Mouse (Mus musculus) embryonic facial prominence, embryonic 12.5 days (tissue): ENCODE measurements around the gene Tnfsf18. TPM values are rescaled to one million over a fixed set of nuclear protein-coding genes. Genes with fewer than 3 reads are reported as not detected.

Experiments used
- ATAC-seq: fragments of 200-750 bp; cut with Nextera tagmentation; 2 replicates; pipeline ENCODE4 v1.8.0; 2017; ENCODE audit not compliant: insufficient number of reproducible peaks, insufficient read depth, low FRiP score, low TSS enrichment
- H3K27ac ChIP-seq: fragments of 300-500 bp; sonication (generic); 2 replicates; pipeline ENCODE4 v1.5.1; 2016; ENCODE audit warnings: mild to moderate bottlenecking
- H3K27me3 ChIP-seq: fragments of 300-500 bp; sonication (generic); 2 replicates; pipeline ENCODE4 v1.6.1; 2016; ENCODE audit warnings: mild to moderate bottlenecking, moderate library complexity
- H3K36me3 ChIP-seq: fragments of 300-500 bp; sonication (generic); 2 replicates; pipeline ENCODE4 v1.6.1; 2016; ENCODE audit warnings: mild to moderate bottlenecking
- H3K4me1 ChIP-seq: fragments of 300-500 bp; sonication (generic); 2 replicates; pipeline ENCODE4 v1.6.1; 2016
- H3K4me2 ChIP-seq: fragments of 300-500 bp; sonication (generic); replicated peaks from 2 replicates; pipeline ENCODE4 v1.6.1; 2016; ENCODE audit warnings: mild to moderate bottlenecking, moderate library complexity
- H3K4me3 ChIP-seq: fragments of 300-500 bp; sonication (generic); 2 replicates; pipeline ENCODE4 v1.5.1; 2016; ENCODE audit warnings: mild to moderate bottlenecking
- H3K9ac ChIP-seq: fragments of 300-500 bp; sonication (generic); 2 replicates; pipeline ENCODE4 v1.6.1; 2016; ENCODE audit warnings: mild to moderate bottlenecking, moderate library complexity
- H3K9me3 ChIP-seq: fragments of 300-500 bp; sonication (generic); 2 replicates; pipeline ENCODE4 v1.6.1; 2016; ENCODE audit warnings: mild to moderate bottlenecking, moderate library complexity
- WGBS: fragments of 180-500 bp; shearing (Covaris S2); methylation state at CpG from one replicate; pipeline ENCODE4 v1.1.7; 2016; 5-methylcytosine and 5-hydroxymethylcytosine counted together
- polyA plus RNA-seq: library from polyadenylated mRNA; unstranded; fragments of >200 nt; fragmentation: Nextera tagmentation; extraction: Ambion mirVana; gene quantifications from 2 replicates; pipeline ENCODE4 v1.2.1, GENCODE M21; 2016

Gene Tnfsf18
- not detected in 2 replicates for polyA plus RNA-seq

DNA sequence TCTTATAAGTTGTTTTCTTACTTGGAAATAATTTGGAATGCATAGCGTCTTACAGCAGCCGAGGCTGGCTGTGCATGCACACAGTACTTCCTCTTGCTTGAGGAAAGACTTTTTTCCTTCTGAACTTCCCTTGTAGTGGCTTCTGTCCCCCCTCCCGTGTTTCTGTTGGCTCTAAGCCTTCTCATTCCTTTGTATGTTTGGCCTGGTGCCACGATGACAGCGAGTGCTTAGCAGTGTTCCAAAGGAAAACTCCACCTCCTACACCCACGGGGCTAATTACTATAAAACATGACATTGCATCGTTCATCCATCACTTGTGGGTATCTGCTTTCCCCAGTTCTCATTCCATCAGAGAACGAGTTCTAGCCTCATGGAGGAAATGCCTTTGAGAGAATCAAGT is at the start of gene Tnfsf18:
TSS of gene Tnfsf18 (plus strand) at position 313 of the 400 bp plus-strand sequence.
- ATAC-seq, result no peak
- H3K9ac ChIP-seq, result no peak within 1 kb of the TSS
- no peaks in the 10 kb centered on the region for H3K4me1 ChIP-seq
- no peaks in the 10 kb centered on the region for H3K27me3 ChIP-seq
- 54% methylated on average over 8 of the region's 8 CpGs for WGBS
- H3K27ac ChIP-seq, result no peak within 1 kb of the TSS
- no peak within 1 kb of the TSS for H3K4me2 ChIP-seq
- H3K4me3 ChIP-seq, result no peak within 1 kb of the TSS
- no peaks in the 10 kb centered on the region for H3K9me3 ChIP-seq
- no peaks in the 10 kb centered on the region for H3K36me3 ChIP-seq

DNA sequence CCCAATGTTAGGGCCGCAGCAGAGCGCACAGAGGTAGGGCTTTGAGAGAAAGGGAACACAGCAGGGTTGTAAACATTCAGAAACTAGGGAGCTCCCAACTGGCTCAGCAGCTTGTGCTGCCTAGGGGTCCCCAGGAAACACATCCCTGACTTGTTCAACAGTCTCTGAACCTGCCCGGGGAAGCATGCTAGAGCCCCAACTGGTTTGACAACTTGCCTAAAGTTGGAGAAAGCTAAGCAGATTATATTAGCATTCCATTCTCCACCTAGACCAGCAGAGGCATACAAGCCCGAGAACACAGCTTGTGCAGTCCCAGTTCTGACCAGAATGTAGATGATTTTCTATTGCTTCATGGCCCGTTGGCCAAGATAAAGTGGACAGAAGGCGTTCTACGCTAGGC is 49.6 kb upstream of the Tnfsf18 start:
- Histone ChIP-seq H3K4me3 (no peak overlapping the region), H3K9me3 (no peaks in the 10 kb centered on the region), H3K4me1 (no peaks in the 10 kb centered on the region), H3K9ac (no peak overlapping the region), H3K27ac (no peak overlapping the region), H3K4me2 (no peak overlapping the region), H3K27me3 (no peaks in the 10 kb centered on the region), H3K36me3 (no peaks in the 10 kb centered on the region)
- ATAC-seq, result peak; percentile 82
- WGBS, result 74% methylated on average over 7 of the region's 7 CpGs

DNA sequence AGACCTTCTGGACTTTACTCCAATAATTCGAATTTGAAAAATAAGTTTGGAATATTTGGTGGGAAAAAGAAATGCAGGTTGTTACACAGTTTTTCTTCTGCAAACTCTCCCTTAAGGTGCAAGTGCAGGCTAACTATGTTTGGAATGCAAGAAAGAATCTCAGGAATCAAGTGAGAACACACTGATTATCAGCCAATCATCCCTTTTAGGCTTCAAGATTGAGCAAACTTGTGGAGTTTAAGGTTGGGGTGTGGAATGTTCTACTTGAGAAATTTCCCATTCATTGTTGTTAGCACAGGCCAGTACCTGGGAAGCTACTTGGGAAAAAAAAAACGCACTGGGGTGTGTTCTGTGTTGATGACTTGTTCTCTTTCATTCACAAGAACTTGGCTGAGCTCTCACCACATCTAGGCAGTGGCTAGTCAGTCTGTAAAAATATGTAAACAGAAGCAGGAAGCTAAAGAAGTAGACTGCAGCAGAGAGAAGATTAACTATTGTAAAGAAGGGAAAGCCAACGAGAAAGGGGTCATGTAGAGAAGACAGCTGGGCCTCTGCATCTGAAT is 42.7 kb upstream of the Tnfsf18 start:
- H3K9me3 ChIP-seq, result no peaks in the 10 kb centered on the region
- no peak overlapping the region for H3K4me2 ChIP-seq
- no peak overlapping the region for H3K27ac ChIP-seq
- H3K4me1 ChIP-seq, result no peaks in the 10 kb centered on the region
- no peaks in the 10 kb centered on the region for H3K36me3 ChIP-seq
- no peaks in the 10 kb centered on the region for H3K27me3 ChIP-seq
- H3K9ac ChIP-seq, result no peak overlapping the region
- no peak overlapping the region for H3K4me3 ChIP-seq
- ATAC-seq, result no peak
- WGBS, result 47% methylated on average over 3 of the region's 3 CpGs

DNA sequence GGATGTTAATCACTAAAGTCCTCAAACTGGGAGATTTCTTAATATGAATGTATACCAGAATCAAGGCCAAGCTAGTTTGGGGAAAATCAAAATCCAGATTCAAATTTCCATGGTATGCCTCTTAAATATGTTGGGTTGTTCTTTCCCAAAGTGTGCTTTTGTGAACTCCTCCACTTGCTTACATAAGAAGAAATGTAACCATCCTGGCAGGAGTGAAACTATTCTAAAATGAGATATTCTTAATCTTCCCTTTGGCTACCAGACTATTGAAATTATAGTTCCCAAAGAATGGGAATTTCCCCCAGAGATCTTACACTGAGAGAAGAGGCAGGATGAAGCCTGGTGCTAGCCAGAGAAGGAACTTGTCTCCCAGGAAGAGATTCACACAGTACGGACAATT is 42.2 kb upstream of the Tnfsf18 start:
- no peak overlapping the region for H3K4me3 ChIP-seq
- H3K9me3 ChIP-seq, result no peaks in the 10 kb centered on the region
- WGBS, result 91% methylated on average over 1 of the region's 1 CpGs
- no peaks in the 10 kb centered on the region for H3K36me3 ChIP-seq
- no peak overlapping the region for H3K27ac ChIP-seq
- no peak overlapping the region for H3K4me2 ChIP-seq
- no peaks in the 10 kb centered on the region for H3K4me1 ChIP-seq
- no peaks in the 10 kb centered on the region for H3K27me3 ChIP-seq
- H3K9ac ChIP-seq, result no peak overlapping the region
- ATAC-seq, result no peak

DNA sequence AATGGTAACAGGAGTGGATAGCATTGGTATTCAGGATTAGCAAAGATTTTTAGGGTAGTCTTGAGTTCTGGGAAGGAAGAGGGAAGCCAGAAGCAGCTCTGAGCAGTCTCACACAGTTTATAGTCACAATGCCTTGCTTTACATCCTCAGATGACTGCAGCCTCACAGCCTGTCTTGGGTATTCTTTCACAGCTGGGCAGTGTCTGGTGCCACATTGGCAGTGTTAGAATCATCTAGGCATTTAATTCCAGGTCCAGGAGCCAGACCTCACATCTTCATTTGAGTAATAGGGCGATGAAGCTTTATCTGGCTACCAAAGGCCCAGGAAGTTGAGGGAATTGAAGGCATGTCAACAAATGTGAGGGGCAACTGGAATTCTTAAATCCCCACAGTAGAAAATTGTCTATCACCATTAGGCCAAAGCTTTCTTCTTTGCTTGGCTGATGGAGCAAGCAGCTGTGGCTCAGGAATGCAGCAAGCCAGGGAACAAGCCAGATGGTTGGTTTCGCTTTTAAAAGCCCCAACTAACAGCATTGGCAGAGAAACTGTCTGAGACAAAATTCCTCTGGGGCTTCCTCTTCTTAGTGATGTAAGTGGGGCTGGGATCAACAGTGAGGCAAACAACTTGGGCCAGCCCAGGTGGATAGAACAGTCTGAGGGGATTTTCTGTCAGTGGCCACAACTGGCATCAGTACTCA is 30.9 kb upstream of the Tnfsf18 start:
- WGBS, result 54% methylated on average over 2 of the region's 2 CpGs
- H3K27me3 ChIP-seq, result no peaks in the 10 kb centered on the region
- H3K36me3 ChIP-seq, result no peaks in the 10 kb centered on the region
- no peak for ATAC-seq
- no peak overlapping the region for H3K9ac ChIP-seq
- H3K4me3 ChIP-seq, result no peak overlapping the region
- no peaks in the 10 kb centered on the region for H3K9me3 ChIP-seq
- no peak overlapping the region for H3K4me2 ChIP-seq
- peak overlapping the region; percentile 41; the same call in 1 of the 2 replicates for H3K27ac ChIP-seq
- H3K4me1 ChIP-seq, result peaks cover 5% of the 10 kb centered on the region; the same call in 1 of the 2 replicates

DNA sequence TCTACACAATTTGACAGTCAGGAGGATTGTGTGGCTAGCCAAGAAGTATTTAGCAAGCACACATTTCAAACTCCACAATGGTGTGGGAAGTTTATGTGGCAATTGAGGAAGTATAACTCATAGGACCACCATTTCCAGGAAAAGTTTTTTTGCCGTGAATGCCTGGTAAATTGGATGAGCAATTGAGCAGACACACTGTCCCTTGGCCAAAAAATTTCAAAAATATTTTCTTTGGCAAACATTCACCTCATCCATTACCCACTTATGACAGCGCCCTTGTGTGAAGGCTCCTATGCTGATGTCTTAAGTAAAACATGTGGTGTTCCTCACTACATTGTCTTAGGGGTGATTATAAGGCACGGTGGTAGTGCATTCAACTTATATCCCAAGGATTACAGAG is 17.2 kb upstream of the Tnfsf18 start:
- Histone ChIP-seq H3K4me2 (no peak overlapping the region), H3K36me3 (no peaks in the 10 kb centered on the region), H3K27me3 (no peaks in the 10 kb centered on the region), H3K27ac (no peak overlapping the region), H3K4me1 (no peaks in the 10 kb centered on the region), H3K9me3 (no peaks in the 10 kb centered on the region), H3K9ac (no peak overlapping the region), H3K4me3 (no peak overlapping the region)
- ATAC-seq, result no peak
- 82% methylated on average over 3 of the region's 3 CpGs for WGBS

DNA sequence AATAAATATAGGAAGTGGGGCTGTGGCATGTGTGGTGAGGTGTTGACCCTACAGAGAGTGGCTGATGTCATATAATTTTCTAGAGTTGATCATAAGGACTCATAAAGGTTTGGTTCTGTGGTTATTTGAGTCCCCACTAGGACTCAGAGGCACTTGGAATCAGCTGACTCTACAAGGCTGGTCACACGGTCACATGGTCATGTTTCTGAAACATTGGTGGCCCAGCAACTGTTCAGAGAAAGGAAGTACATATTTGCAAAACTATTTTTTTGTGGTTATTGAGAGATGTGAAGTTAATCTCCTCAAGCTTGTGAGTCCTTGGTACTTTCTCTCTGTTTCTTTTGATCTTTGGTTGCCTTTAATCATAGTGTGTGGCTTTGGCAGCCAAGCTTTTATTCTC is 14.6 kb upstream of the Tnfsf18 start:
- no peak overlapping the region for H3K4me3 ChIP-seq
- no peaks in the 10 kb centered on the region for H3K27me3 ChIP-seq
- H3K36me3 ChIP-seq, result no peaks in the 10 kb centered on the region
- H3K4me2 ChIP-seq, result no peak overlapping the region
- no peaks in the 10 kb centered on the region for H3K9me3 ChIP-seq
- no peak for ATAC-seq
- H3K27ac ChIP-seq, result no peak overlapping the region
- no peaks in the 10 kb centered on the region for H3K4me1 ChIP-seq
- no peak overlapping the region for H3K9ac ChIP-seq
- WGBS, result 81% methylated on average over 1 of the region's 1 CpGs

DNA sequence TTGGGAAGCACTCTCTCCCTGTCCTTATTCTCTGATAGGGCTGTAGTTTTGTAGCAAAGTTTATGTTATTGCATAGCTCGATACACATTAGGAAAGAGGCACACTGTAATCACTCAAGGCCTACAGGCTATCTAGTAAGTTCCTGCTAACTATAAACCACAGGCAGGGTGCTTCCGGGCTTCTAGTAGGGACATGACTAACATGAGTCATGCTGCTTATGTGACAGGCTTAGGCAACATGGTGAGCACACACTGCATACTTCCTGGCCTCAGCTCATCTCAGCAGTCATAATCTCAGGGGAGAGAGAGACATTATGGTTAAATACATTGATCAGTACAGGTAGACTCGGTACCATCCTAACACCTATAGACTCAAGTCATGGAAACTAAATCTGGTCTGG is 12.2 kb upstream of the Tnfsf18 start:
- Histone ChIP-seq H3K9me3 (no peaks in the 10 kb centered on the region), H3K4me3 (no peak overlapping the region), H3K27ac (no peak overlapping the region), H3K27me3 (no peaks in the 10 kb centered on the region), H3K36me3 (no peaks in the 10 kb centered on the region), H3K9ac (no peak overlapping the region), H3K4me2 (no peak overlapping the region), H3K4me1 (no peaks in the 10 kb centered on the region)
- ATAC-seq, result no peak
- WGBS, result 88% methylated on average over 3 of the region's 3 CpGs

DNA sequence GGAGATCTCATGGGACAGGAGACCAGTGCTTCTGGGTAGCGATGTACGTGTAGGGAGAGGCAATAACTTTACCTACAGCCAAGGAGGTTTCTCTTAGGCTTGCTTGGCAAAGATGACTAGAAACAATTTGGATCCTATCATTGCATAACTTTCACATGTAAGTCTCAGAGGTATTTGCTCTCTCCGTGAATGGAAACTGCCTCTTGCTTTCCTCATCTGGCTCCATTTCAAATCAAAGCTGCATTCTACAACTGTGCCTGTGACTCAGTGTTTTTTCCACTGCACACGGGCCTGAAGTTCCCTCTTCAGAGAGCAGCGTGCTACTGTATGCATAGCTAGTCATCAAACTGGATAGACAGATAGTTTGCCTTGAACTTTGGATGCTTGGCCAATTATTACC is 7.4 kb upstream of the Tnfsf18 start:
- H3K36me3 ChIP-seq, result no peaks in the 10 kb centered on the region
- WGBS, result 87% methylated on average over 5 of the region's 5 CpGs

DNA sequence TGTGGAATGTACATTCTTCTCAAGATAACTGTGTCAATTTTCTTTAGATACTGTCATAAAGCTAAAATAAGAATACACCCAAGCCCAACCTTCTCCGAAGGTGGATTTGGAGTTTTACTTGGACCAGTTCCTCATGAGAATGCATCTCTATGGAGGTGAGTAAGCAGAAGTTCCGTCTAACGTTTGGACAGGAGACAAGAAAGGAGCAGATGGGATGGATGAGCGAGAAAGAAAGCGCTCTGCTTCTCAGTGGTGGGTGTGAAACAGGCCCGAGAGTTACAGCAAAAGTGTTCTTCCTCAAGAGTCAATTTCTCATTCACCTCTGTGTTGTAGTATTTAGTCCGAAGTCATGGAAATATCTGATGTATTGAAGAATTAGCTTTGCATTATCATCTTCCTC is 2.7 kb upstream of the Tnfsf18 start:
- Histone ChIP-seq H3K9me3 (no peaks in the 10 kb centered on the region), H3K4me1 (no peaks in the 10 kb centered on the region), H3K36me3 (no peaks in the 10 kb centered on the region), H3K4me3 (no peak overlapping the region), H3K27ac (no peak overlapping the region), H3K4me2 (no peak overlapping the region), H3K27me3 (no peaks in the 10 kb centered on the region), H3K9ac (no peak overlapping the region)
- 87% methylated on average over 7 of the region's 7 CpGs for WGBS
- ATAC-seq, result no peak

More for the DNA sequence above, 7.4 kb upstream of the Tnfsf18 start:
- Histone ChIP-seq H3K9ac (no peak overlapping the region), H3K4me2 (no peak overlapping the region), H3K4me3 (no peak overlapping the region), H3K27me3 (no peaks in the 10 kb centered on the region), H3K9me3 (no peaks in the 10 kb centered on the region), H3K4me1 (no peaks in the 10 kb centered on the region), H3K27ac (no peak overlapping the region)
- no peak for ATAC-seq

DNA sequence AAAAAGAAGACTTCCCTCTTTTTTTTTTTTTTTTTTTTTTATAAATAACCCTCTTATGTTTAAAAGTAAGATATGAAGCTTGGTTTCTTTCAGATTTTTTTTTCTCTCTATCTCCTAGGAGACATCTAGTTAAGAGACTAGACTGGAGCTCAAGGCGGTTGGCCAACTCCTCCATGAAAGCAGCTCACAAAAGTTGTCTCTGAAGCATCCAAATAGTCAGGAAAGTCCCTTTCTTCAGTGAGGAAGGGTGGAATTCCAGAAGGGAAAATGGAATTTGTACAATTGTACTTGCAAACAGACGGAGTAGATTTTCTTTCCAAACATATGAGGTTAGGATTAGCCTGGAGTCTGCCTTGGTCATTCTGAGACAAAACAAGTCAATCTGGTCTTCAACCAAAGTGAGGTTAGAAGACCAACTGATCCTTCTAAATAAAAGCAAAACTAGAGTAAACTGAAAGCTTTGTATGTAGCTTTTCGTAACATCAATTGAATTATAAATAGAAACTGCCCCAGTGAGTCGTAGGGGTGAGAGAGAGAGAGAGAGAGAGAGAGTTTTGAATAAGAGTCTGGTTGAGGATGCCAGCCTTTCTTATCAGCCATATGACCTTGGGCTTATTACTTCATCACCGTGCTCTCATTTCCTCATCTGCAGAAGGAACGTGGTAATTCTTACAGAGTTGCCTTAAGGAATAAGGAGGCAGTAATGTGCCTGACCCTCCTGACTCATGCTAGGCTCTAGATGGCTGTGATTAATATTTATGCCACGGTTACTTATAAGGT is 2.6 kb downstream of the Tnfsf18 start:
- no peak overlapping the region for H3K9ac ChIP-seq
- H3K4me3 ChIP-seq, result no peak overlapping the region
- H3K36me3 ChIP-seq, result no peaks in the 10 kb centered on the region
- no peak overlapping the region for H3K27ac ChIP-seq
- 0 out of 2 replicates have a peak, but pooled peaks cover 2% of the 10 kb centered on the region for H3K4me1 ChIP-seq
- no peaks in the 10 kb centered on the region for H3K27me3 ChIP-seq
- no peak overlapping the region for H3K4me2 ChIP-seq
- no peak for ATAC-seq
- WGBS, result 74% methylated on average over 7 of the region's 7 CpGs
- no peaks in the 10 kb centered on the region for H3K9me3 ChIP-seq
